Mouse (Mus musculus) neural tube, embryonic 14.5 days (tissue): Measurements from ENCODE around the gene Sorl1. TPM values are rescaled to one million over a fixed set of nuclear protein-coding genes. Genes with fewer than 3 reads are reported as not detected.

Experiments
- ATAC-seq: fragments of 200-750 bp; cut with Nextera tagmentation; 2 replicates; pipeline ENCODE4 v1.8.0; 2017; ENCODE audit warnings: low read depth, mild to moderate bottlenecking, moderate TSS enrichment, moderate library complexity
- H3K27ac ChIP-seq: fragments of 300-500 bp; sonication (generic); 2 replicates; pipeline ENCODE4 v1.5.1; 2014; ENCODE audit warnings: low read depth, mild to moderate bottlenecking, control low read depth, low read length, moderate library complexity, mixed read lengths
- H3K27me3 ChIP-seq: fragments of 300-500 bp; sonication (generic); 2 replicates; pipeline ENCODE4 v1.6.1; 2014; ENCODE audit warnings: low read length; ENCODE audit not compliant: control insufficient read depth, insufficient read depth
- H3K36me3 ChIP-seq: fragments of 300-500 bp; sonication (generic); 2 replicates; pipeline ENCODE4 v1.6.1; 2014; ENCODE audit warnings: low read length, mixed read lengths; ENCODE audit not compliant: control insufficient read depth, insufficient read depth
- H3K4me1 ChIP-seq: fragments of 300-500 bp; sonication (generic); 2 replicates; pipeline ENCODE4 v1.6.1; 2014; ENCODE audit warnings: low read length; ENCODE audit not compliant: control insufficient read depth, insufficient read depth
- H3K4me2 ChIP-seq: fragments of 300-500 bp; sonication (generic); 2 replicates; pipeline ENCODE4 v1.6.1; 2014; ENCODE audit warnings: mild to moderate bottlenecking, low read depth, low read length, control low read depth
- H3K4me3 ChIP-seq: fragments of 300-500 bp; sonication (generic); 2 replicates; pipeline ENCODE4 v1.5.1; 2014; ENCODE audit warnings: low read depth, low read length, control low read depth, mixed read lengths
- H3K9ac ChIP-seq: fragments of 300-500 bp; sonication (generic); replicated peaks from 2 replicates; pipeline ENCODE4 v1.6.1; 2014; ENCODE audit warnings: low read depth, mild to moderate bottlenecking, control low read depth, low read length, mixed read lengths
- H3K9me3 ChIP-seq: fragments of 300-500 bp; sonication (generic); 2 replicates; pipeline ENCODE4 v1.6.1; 2016; ENCODE audit warnings: low read length; ENCODE audit not compliant: control insufficient read depth
- WGBS: fragments of 180-500 bp; shearing (Covaris S2); extraction: QIAGEN DNeasy Blood & Tissue Kit; methylation state at CpG from one replicate; pipeline ENCODE4 v1.1.7; 2014; 5-methylcytosine and 5-hydroxymethylcytosine counted together
- polyA plus RNA-seq: library from polyadenylated mRNA; unstranded; fragments of >200 nt; fragmentation: Nextera tagmentation; extraction: Ambion mirVana; gene quantifications from 2 replicates; pipeline ENCODE4 v1.2.1, GENCODE M21; 2014

Gene Sorl1
- polyA plus RNA-seq, 1 experiment from 2014 or later = 20.4 TPM

DNA sequence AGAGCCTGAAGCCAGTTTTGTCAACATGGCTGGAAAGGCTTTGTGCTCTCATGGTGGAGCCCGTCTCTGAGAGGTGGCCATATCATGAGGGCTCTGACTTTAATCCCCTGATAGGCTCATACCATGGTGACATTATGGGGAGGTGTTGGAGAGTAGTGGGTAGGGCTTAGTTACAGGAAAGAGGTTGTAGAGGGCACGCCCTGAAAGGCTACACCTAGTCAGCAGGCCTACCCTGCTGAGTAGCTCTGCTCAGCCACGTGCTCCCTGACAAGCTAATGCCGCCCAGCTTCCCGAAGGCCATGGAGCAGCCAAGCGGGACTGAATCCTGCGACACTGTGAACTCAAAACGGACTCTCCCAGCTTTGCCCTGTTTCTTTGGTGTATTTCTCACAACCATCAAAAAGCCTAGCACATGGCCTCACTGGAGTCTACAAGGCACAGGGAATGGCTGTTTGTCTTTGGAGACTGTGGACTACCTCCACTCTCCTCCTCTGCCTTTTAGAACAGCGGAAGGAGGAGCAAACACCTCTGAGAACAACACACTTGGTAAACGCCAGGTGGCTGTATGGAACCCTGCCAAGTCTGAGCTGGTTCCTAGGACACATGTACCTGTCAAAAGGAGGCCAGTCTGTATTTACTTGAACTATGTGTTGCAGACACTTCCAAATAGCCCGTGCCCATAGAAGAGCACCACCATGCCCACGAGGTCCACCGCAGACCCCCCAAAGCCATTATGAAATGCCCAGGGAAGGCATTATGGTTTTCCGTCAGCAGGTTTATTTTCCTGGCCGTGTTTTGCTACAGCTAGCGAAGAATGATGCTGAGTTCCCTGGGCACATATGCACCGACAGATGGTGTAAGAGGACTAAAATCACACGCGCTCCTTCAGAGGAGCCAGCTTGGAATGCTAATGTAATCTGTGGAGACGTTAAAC is 69.5 kb downstream of the Sorl1 start:
- Histone ChIP-seq H3K9ac (no peak overlapping the region), H3K4me2 (no peak overlapping the region), H3K36me3 (no peaks in the 10 kb centered on the region), H3K4me3 (no peak overlapping the region), H3K27ac (peak overlapping the region; percentile 60; the same call in 1 of the 2 replicates), H3K4me1 (0 out of 2 replicates have a peak, but pooled peaks cover 2% of the 10 kb centered on the region), H3K9me3 (no peaks in the 10 kb centered on the region), H3K27me3 (no peaks in the 10 kb centered on the region)
- ATAC-seq = peak; percentile 76
- 65% methylated on average over 20 of the region's 20 CpGs for WGBS

DNA sequence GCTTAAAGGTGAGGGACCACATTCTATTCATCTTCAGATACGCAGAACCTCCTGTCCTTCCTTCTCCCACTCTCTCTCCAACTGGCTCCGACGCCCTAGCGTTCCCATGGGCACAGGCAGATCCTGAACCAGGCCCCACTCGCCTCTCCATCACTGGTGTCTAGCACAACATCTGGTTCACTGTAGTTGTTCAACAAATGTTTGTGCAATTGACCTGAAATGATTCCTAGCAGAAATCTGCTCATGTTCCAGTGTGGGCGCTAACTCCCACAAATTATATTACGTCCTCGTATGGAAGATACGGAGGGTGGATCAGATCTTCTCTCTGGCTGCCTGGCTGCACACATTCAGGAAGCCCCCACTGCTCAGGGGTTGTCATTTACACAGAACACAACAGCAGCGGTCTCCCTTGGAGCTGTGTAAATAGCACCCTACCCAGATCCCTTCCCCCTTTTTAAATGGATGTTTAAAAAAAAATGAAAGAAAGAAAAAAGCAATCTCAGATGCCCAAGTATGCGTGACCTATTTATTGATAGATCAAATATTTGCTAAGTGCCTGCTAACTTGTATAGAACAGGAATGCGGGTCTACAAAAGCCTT is 70.4 kb downstream of the Sorl1 start:
- no peaks in the 10 kb centered on the region for H3K9me3 ChIP-seq
- 74% methylated on average over 12 of the region's 12 CpGs for WGBS
- no peak for ATAC-seq
- no peak overlapping the region for H3K27ac ChIP-seq
- H3K9ac ChIP-seq = no peak overlapping the region
- H3K36me3 ChIP-seq = no peaks in the 10 kb centered on the region
- H3K4me3 ChIP-seq = no peak overlapping the region
- H3K27me3 ChIP-seq = no peaks in the 10 kb centered on the region
- 0 out of 2 replicates have a peak, but pooled peaks cover 2% of the 10 kb centered on the region for H3K4me1 ChIP-seq
- H3K4me2 ChIP-seq = no peak overlapping the region

DNA sequence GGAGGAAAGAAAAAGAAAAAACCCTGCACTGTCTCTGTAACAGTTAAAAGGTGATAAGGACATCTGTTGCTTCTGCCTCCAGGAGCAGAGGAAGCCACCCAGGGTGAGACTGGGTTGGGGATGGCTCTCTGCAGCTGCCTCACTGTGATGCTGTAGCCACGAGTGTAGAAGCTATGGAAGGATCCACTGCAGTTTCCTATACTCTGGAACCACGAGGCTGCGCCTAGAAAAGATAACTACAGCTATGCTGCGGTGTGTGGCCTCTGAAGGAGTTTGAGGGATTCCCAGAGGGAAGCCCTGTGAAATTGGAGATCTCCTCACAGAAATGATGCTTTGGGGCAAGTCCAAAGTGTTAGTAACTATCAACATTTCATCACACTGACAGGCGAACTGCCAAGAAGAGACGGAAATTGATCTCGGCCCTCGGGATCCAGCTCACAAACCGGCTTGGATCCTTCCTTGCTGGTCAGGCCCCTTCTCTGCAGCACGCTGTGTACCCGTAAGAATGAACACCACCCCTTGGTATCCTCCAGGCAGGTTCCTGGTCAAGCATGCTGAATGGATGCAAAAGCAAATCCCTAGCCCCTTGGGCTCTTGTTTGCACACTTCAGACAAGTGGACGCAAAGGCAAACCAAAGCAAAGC is 71.3 kb downstream of the Sorl1 start:
- no peak overlapping the region for H3K27ac ChIP-seq
- H3K9me3 ChIP-seq = no peaks in the 10 kb centered on the region
- no peaks in the 10 kb centered on the region for H3K27me3 ChIP-seq
- no peaks in the 10 kb centered on the region for H3K36me3 ChIP-seq
- no peak overlapping the region for H3K4me3 ChIP-seq
- WGBS = 69% methylated on average over 12 of the region's 12 CpGs
- H3K4me2 ChIP-seq = no peak overlapping the region
- no peak for ATAC-seq
- 0 out of 2 replicates have a peak, but pooled peaks cover 2% of the 10 kb centered on the region for H3K4me1 ChIP-seq
- H3K9ac ChIP-seq = no peak overlapping the region

DNA sequence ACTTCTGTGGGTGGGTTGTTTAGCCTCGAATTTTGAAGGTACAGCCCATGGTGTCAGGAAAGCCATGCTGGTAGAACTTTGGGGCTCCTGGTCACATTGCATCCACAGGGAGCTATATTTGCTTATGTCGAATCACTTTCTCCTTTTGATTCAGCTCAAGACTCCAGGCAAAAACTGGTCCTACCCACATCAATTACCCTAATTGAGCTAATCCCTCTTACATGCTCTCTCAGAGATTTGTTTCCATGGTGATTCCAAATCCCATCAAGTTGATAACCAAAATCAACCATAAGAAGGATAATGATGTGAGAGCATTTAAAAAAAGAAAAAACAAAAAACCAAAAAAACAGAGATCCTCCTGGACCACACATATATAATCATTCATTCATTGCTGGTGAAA is 75.6 kb downstream of the Sorl1 start:
- H3K36me3 ChIP-seq = 0 out of 2 replicates have a peak, but pooled peaks cover 3% of the 10 kb centered on the region
- H3K9me3 ChIP-seq = no peaks in the 10 kb centered on the region
- WGBS = 59% methylated on average over 2 of the region's 2 CpGs
- ATAC-seq = no peak
- no peak overlapping the region for H3K27ac ChIP-seq
- no peak overlapping the region for H3K9ac ChIP-seq
- no peaks in the 10 kb centered on the region; the same call in 1 of the 2 replicates for H3K27me3 ChIP-seq
- H3K4me2 ChIP-seq = no peak overlapping the region
- no peaks in the 10 kb centered on the region for H3K4me1 ChIP-seq
- no peak overlapping the region for H3K4me3 ChIP-seq

DNA sequence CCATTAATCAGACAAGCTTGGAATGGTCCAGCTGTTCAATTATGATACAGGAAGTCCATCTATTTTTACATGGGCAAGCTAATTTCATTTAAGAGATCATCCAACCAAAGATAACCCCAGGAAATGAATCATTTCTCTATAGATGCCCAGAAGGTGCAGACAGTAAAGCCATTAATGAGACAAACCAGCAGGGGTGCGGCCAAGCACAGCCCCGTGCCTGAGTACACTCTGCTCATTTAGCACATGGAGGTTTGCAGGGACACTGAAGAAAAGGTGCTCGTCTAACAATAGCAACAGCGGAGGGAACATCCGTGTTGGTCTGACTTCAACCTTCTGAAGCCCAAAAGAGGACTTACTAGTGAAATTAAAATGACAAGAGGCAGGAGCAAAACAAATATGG is 76.3 kb downstream of the Sorl1 start:
- WGBS = 57% methylated on average over 5 of the region's 5 CpGs
- Histone ChIP-seq H3K9ac (no peak overlapping the region), H3K4me2 (no peak overlapping the region), H3K27me3 (no peaks in the 10 kb centered on the region; the same call in 1 of the 2 replicates), H3K9me3 (no peaks in the 10 kb centered on the region), H3K27ac (no peak overlapping the region), H3K4me3 (no peak overlapping the region), H3K36me3 (0 out of 2 replicates have a peak, but pooled peaks cover 4% of the 10 kb centered on the region), H3K4me1 (no peaks in the 10 kb centered on the region)
- no peak for ATAC-seq

DNA sequence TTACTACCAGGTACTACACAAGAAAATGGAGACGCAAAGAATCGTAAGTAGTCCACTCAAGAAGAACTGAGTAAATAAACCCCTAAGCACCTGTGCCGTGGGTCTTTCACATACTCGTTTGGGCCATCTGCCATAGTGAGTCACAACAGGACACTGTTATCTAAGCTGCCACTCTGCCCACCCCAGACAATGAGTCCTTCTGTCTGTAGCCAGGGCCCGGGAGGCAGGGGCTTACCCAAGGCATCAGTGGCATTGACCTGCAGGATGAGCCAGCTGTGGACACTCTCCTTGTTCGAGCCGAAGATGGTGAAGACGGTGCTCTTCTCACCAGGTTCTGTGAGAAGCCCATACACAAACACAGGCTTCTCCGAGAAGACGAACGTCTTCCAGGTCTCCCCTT is 77.8 kb downstream of the Sorl1 start:
- ATAC-seq = no peak

DNA sequence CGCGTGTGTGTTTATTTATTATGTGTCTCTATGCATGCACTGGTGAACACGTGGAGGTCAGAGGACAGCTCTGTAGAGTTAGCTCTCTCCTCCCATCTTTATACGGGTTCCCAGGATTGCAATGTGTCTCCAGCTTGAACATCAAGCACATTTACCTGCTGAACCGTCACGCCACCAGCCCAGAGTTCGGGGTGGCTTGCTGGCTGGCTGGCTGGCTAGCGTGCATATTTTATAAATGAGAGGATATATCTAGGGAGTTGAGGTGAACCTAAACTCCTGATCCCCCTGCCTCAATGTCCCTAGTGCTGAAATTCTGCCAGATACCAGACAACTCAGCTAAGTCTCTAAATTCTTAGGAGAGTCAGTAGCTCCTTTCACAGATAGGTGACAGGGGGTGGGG is 79.4 kb downstream of the Sorl1 start:
- WGBS = 93% methylated on average over 8 of the region's 8 CpGs
- ATAC-seq = no peak
- H3K9ac ChIP-seq = no peak overlapping the region
- no peaks in the 10 kb centered on the region for H3K9me3 ChIP-seq
- 0 out of 2 replicates have a peak, but pooled peaks cover 4% of the 10 kb centered on the region for H3K36me3 ChIP-seq
- H3K27ac ChIP-seq = no peak overlapping the region
- no peak overlapping the region for H3K4me2 ChIP-seq
- H3K27me3 ChIP-seq = no peaks in the 10 kb centered on the region; the same call in 1 of the 2 replicates
- no peak overlapping the region for H3K4me3 ChIP-seq
- no peaks in the 10 kb centered on the region; the same call in 1 of the 2 replicates for H3K4me1 ChIP-seq

More for the DNA sequence above, 77.8 kb downstream of the Sorl1 start:
- Histone ChIP-seq H3K36me3 (0 out of 2 replicates have a peak, but pooled peaks cover 4% of the 10 kb centered on the region), H3K9me3 (no peaks in the 10 kb centered on the region), H3K27me3 (no peaks in the 10 kb centered on the region; the same call in 1 of the 2 replicates), H3K4me3 (no peak overlapping the region), H3K4me2 (no peak overlapping the region), H3K27ac (no peak overlapping the region), H3K4me1 (no peaks in the 10 kb centered on the region), H3K9ac (no peak overlapping the region)
- 90% methylated on average over 11 of the region's 11 CpGs for WGBS

DNA sequence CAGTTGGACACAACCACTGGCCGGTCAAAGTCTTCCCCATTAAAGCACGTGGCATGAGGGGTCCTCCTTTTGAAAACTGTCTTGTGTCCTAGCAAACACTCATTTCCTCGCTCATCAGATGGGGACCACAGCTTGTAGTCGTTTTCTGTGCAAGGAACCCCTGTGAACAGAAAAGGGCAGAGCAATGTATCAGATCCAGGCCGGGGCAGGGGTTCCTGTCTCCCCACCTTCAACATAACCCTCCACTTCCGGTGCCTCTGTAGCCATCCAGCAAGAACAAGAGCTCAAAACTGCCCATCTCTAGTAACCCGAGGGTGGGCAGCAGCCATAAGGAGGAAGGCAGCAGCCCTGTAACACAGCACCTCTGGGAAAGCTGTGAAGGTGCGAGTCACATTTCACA is 80.2 kb downstream of the Sorl1 start:
- H3K36me3 ChIP-seq = 0 out of 2 replicates have a peak, but pooled peaks cover 4% of the 10 kb centered on the region
- no peak overlapping the region for H3K9ac ChIP-seq
- no peak overlapping the region for H3K4me2 ChIP-seq
- 87% methylated on average over 8 of the region's 8 CpGs for WGBS
- no peak for ATAC-seq
- H3K27ac ChIP-seq = no peak overlapping the region
- H3K27me3 ChIP-seq = no peaks in the 10 kb centered on the region; the same call in 1 of the 2 replicates
- no peak overlapping the region for H3K4me3 ChIP-seq
- peaks cover 5% of the 10 kb centered on the region; the same call in 1 of the 2 replicates for H3K4me1 ChIP-seq
- no peaks in the 10 kb centered on the region for H3K9me3 ChIP-seq
